Mouse (Mus musculus) colon, adult 2 months (tissue): ENCODE results near the gene 1810010D01Rik. TPM values are rescaled to one million over a fixed set of nuclear protein-coding genes. Genes with fewer than 3 reads are reported as not detected.

ENCODE experiments used
- polyA plus RNA-seq: library from polyadenylated mRNA; depleted of rRNA; stranded (reverse); fragments of >200 nt; gene quantifications from 2 replicates; pipeline ENCODE4 v1.2.3, GENCODE M21; 2012; rRNA removed

The 1810010D01Rik gene
- polyA plus RNA-seq: 31.3 and 32.0 TPM in 2 replicates

DNA sequence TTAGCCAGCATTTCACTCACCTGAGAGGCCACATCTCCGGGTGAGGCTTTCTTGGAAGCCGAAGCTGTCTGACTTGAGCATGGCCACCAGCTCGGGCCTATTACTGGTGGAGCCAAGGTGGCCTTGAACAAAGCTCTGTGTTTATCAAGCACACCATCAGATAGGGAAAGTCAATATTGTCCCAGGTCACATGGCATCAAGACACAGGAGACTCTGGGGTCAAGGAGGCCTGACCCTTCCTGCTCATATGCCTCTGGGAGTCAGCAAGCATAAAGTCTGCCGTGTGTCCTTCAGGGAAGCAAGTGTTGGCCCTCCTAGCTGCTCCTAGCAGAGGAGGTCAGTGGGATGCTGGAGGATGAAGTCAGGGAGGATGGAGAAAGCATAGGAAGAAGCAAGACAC lies at the start of gene 1810010D01Rik:
Gene 1810010D01Rik (minus strand): TSS at position 114 of the 400 bp plus-strand sequence.

Other genes starting within 250 kb of the 1810010D01Rik start
- gene Tpcn2, start 75.9 kb upstream of the 1810010D01Rik start, polyA plus RNA-seq: 22.2 and 26.0 TPM in 2 replicates
- gene Mrgprf, start 92.7 kb upstream of the 1810010D01Rik start, polyA plus RNA-seq: 36.3 and 85.7 TPM in 2 replicates
- not detected in 2 replicates for gene Mrgprd, start 106.7 kb upstream of the 1810010D01Rik start, polyA plus RNA-seq